Mouse (Mus musculus): Measurements from ENCODE around the gene Nt5c3. TPM values are rescaled to one million over a fixed set of nuclear protein-coding genes. Genes with fewer than 3 reads are reported as not detected.

Nt5c3 gene
- polyA plus RNA-seq, 1 experiment from 2014 or later, result 164 TPM

- Histone ChIP-seq H3K9me3 (ENCODE audit: control insufficient read depth, low read length) (no peaks in the 10 kb centered on the region), H3K4me1 (replicated peaks; ENCODE audit: control insufficient read depth, insufficient read depth, low read length) (peaks cover 6% of the 10 kb centered on the region; the same call in 1 of the 2 replicates), H3K4me3 (ENCODE audit: low read depth, low read length) (no peak overlapping the region), H3K9ac (ENCODE audit: low read depth, low read length) (no peak overlapping the region), H3K4me2 (no peak overlapping the region), H3K36me3 (ENCODE audit: control insufficient read depth, insufficient read depth, low read length) (no peaks in the 10 kb centered on the region), H3K27ac (ENCODE audit: low read depth, low read length) (no peak overlapping the region), H3K27me3 (replicated peaks; ENCODE audit: control insufficient read depth, insufficient read depth, low read length) (no peaks in the 10 kb centered on the region)
- WGBS, result 85% methylated on average over 8 of the region's 8 CpGs
- ATAC-seq (replicated peaks; ENCODE audit: low FRiP score) (peak; percentile 71), DNase-seq (ENCODE audit: low spot score) (no peak)
Observed at GRCm38 (mm10) chr6:56860205-56860848, 63.4 kb downstream of the Nt5c3 start.

- no peak overlapping the region for H3K4me3 ChIP-seq (ENCODE audit: low read depth, low read length)
- no peaks in the 10 kb centered on the region for H3K9me3 ChIP-seq (ENCODE audit: control insufficient read depth, low read length)
- no peak overlapping the region for H3K4me2 ChIP-seq
- DNase-seq (ENCODE audit: low spot score) (no peak), ATAC-seq (replicated peaks; ENCODE audit: low FRiP score) (no peak)
- H3K9ac ChIP-seq (ENCODE audit: low read depth, low read length), result no peak overlapping the region
- H3K27ac ChIP-seq (ENCODE audit: low read depth, low read length), result no peak overlapping the region
- H3K27me3 ChIP-seq (replicated peaks; ENCODE audit: control insufficient read depth, insufficient read depth, low read length), result no peaks in the 10 kb centered on the region
- WGBS, result 88% methylated on average over 5 of the region's 5 CpGs
- peaks cover 3% of the 10 kb centered on the region; the same call in 1 of the 2 replicates for H3K4me1 ChIP-seq (replicated peaks; ENCODE audit: control insufficient read depth, insufficient read depth, low read length)
- H3K36me3 ChIP-seq (ENCODE audit: control insufficient read depth, insufficient read depth, low read length), result peaks cover 2% of the 10 kb centered on the region; the same call in 1 of the 2 replicates
Observed at GRCm38 (mm10) chr6:56856748-56857147, 67.0 kb downstream of the Nt5c3 start.

GRCm38 (mm10) chr6:56854803-56855202 is 68.9 kb downstream of the Nt5c3 start:
- no peak for DNase-seq (ENCODE audit: low spot score)
- no peak for ATAC-seq (replicated peaks; ENCODE audit: low FRiP score)
- Histone ChIP-seq H3K4me3 (ENCODE audit: low read depth, low read length) (no peak overlapping the region), H3K27me3 (replicated peaks; ENCODE audit: control insufficient read depth, insufficient read depth, low read length) (no peaks in the 10 kb centered on the region), H3K4me2 (no peak overlapping the region), H3K9ac (ENCODE audit: low read depth, low read length) (no peak overlapping the region), H3K36me3 (ENCODE audit: control insufficient read depth, insufficient read depth, low read length) (peaks cover 6% of the 10 kb centered on the region), H3K27ac (ENCODE audit: low read depth, low read length) (no peak overlapping the region), H3K9me3 (ENCODE audit: control insufficient read depth, low read length) (no peaks in the 10 kb centered on the region), H3K4me1 (replicated peaks; ENCODE audit: control insufficient read depth, insufficient read depth, low read length) (no peaks in the 10 kb centered on the region; the same call in 1 of the 2 replicates)
- WGBS, result 92% methylated on average over 8 of the region's 8 CpGs

GRCm38 (mm10) chr6:56850315-56850714 is 73.4 kb downstream of the Nt5c3 start:
- Histone ChIP-seq H3K9ac (ENCODE audit: low read depth, low read length) (no peak overlapping the region), H3K27me3 (replicated peaks; ENCODE audit: control insufficient read depth, insufficient read depth, low read length) (no peaks in the 10 kb centered on the region), H3K4me3 (ENCODE audit: low read depth, low read length) (no peak overlapping the region), H3K27ac (ENCODE audit: low read depth, low read length) (no peak overlapping the region), H3K9me3 (ENCODE audit: control insufficient read depth, low read length) (no peaks in the 10 kb centered on the region), H3K4me1 (replicated peaks; ENCODE audit: control insufficient read depth, insufficient read depth, low read length) (no peaks in the 10 kb centered on the region; the same call in 1 of the 2 replicates), H3K36me3 (ENCODE audit: control insufficient read depth, insufficient read depth, low read length) (peaks cover 6% of the 10 kb centered on the region), H3K4me2 (no peak overlapping the region)
- DNase-seq (ENCODE audit: low spot score) (no peak), ATAC-seq (replicated peaks; ENCODE audit: low FRiP score) (0 out of 2 replicates have a peak, but pooled peaks have one; percentile 42)
- 66% methylated on average over 7 of the region's 7 CpGs for whole genome bisulfite sequencing

GRCm38 (mm10) chr6:56848974-56849373 is 74.8 kb downstream of the Nt5c3 start:
- no peak overlapping the region for H3K9ac ChIP-seq (ENCODE audit: low read depth, low read length)
- 89% methylated on average over 3 of the region's 3 CpGs for whole genome bisulfite sequencing
- no peak overlapping the region for H3K27ac ChIP-seq (ENCODE audit: low read depth, low read length)
- no peak overlapping the region for H3K4me3 ChIP-seq (ENCODE audit: low read depth, low read length)
- H3K27me3 ChIP-seq (replicated peaks; ENCODE audit: control insufficient read depth, insufficient read depth, low read length), result no peaks in the 10 kb centered on the region
- no peak overlapping the region for H3K4me2 ChIP-seq
- H3K4me1 ChIP-seq (replicated peaks; ENCODE audit: control insufficient read depth, insufficient read depth, low read length), result peaks cover 11% of the 10 kb centered on the region
- DNase-seq (ENCODE audit: low spot score), result no peak
- H3K9me3 ChIP-seq (ENCODE audit: control insufficient read depth, low read length), result no peaks in the 10 kb centered on the region
- no peak for ATAC-seq (replicated peaks; ENCODE audit: low FRiP score)
- H3K36me3 ChIP-seq (ENCODE audit: control insufficient read depth, insufficient read depth, low read length), result peaks cover 6% of the 10 kb centered on the region

GRCm38 (mm10) chr6:56844365-56844764 is 79.4 kb downstream of the Nt5c3 start:
- Histone ChIP-seq H3K9ac (ENCODE audit: low read depth, low read length) (no peak overlapping the region), H3K4me2 (no peak overlapping the region), H3K27me3 (replicated peaks; ENCODE audit: control insufficient read depth, insufficient read depth, low read length) (no peaks in the 10 kb centered on the region), H3K4me3 (ENCODE audit: low read depth, low read length) (no peak overlapping the region), H3K36me3 (ENCODE audit: control insufficient read depth, insufficient read depth, low read length) (no peaks in the 10 kb centered on the region), H3K9me3 (ENCODE audit: control insufficient read depth, low read length) (no peaks in the 10 kb centered on the region), H3K27ac (ENCODE audit: low read depth, low read length) (no peak overlapping the region), H3K4me1 (replicated peaks; ENCODE audit: control insufficient read depth, insufficient read depth, low read length) (peaks cover 11% of the 10 kb centered on the region)
- 63% methylated on average over 2 of the region's 2 CpGs for WGBS
- no peak for DNase-seq (ENCODE audit: low spot score)
- ATAC-seq (replicated peaks; ENCODE audit: low FRiP score), result peak; percentile 82

- DNase-seq (ENCODE audit: low spot score) (no peak), ATAC-seq (replicated peaks; ENCODE audit: low FRiP score) (no peak)
- peaks cover 11% of the 10 kb centered on the region for H3K4me1 ChIP-seq (replicated peaks; ENCODE audit: control insufficient read depth, insufficient read depth, low read length)
- H3K27ac ChIP-seq (ENCODE audit: low read depth, low read length), result no peak overlapping the region
- H3K9ac ChIP-seq (ENCODE audit: low read depth, low read length), result no peak overlapping the region
- H3K27me3 ChIP-seq (replicated peaks; ENCODE audit: control insufficient read depth, insufficient read depth, low read length), result no peaks in the 10 kb centered on the region
- no peaks in the 10 kb centered on the region for H3K9me3 ChIP-seq (ENCODE audit: control insufficient read depth, low read length)
- H3K4me2 ChIP-seq, result no peak overlapping the region
- no peaks in the 10 kb centered on the region for H3K36me3 ChIP-seq (ENCODE audit: control insufficient read depth, insufficient read depth, low read length)
- H3K4me3 ChIP-seq (ENCODE audit: low read depth, low read length), result no peak overlapping the region
- WGBS, result 87% methylated on average over 3 of the region's 3 CpGs
Observed at GRCm38 (mm10) chr6:56843229-56843628, 80.5 kb downstream of the Nt5c3 start.

- DNase-seq (ENCODE audit: low spot score) (no peak), ATAC-seq (replicated peaks; ENCODE audit: low FRiP score) (no peak)
- H3K27me3 ChIP-seq (replicated peaks; ENCODE audit: control insufficient read depth, insufficient read depth, low read length), result no peaks in the 10 kb centered on the region
- no peak overlapping the region for H3K4me3 ChIP-seq (ENCODE audit: low read depth, low read length)
- H3K4me2 ChIP-seq, result no peak overlapping the region
- no peak overlapping the region for H3K27ac ChIP-seq (ENCODE audit: low read depth, low read length)
- H3K4me1 ChIP-seq (replicated peaks; ENCODE audit: control insufficient read depth, insufficient read depth, low read length), result peaks cover 4% of the 10 kb centered on the region
- H3K36me3 ChIP-seq (ENCODE audit: control insufficient read depth, insufficient read depth, low read length), result peaks cover 9% of the 10 kb centered on the region; the same call in 1 of the 2 replicates
- H3K9me3 ChIP-seq (ENCODE audit: control insufficient read depth, low read length), result no peaks in the 10 kb centered on the region
- 84% methylated on average over 3 of the region's 3 CpGs for WGBS
- H3K9ac ChIP-seq (ENCODE audit: low read depth, low read length), result no peak overlapping the region
Observed at GRCm38 (mm10) chr6:56837621-56838020, 86.1 kb downstream of the Nt5c3 start.

- no peaks in the 10 kb centered on the region for H3K9me3 ChIP-seq (ENCODE audit: control insufficient read depth, low read length)
- H3K9ac ChIP-seq (ENCODE audit: low read depth, low read length), result no peak overlapping the region
- no peak for ATAC-seq (replicated peaks; ENCODE audit: low FRiP score)
- H3K4me1 ChIP-seq (replicated peaks; ENCODE audit: control insufficient read depth, insufficient read depth, low read length), result peaks cover 4% of the 10 kb centered on the region
- no peak overlapping the region for H3K4me2 ChIP-seq
- DNase-seq (ENCODE audit: low spot score), result no peak
- H3K27ac ChIP-seq (ENCODE audit: low read depth, low read length), result no peak overlapping the region
- 92% methylated on average over 12 of the region's 12 CpGs for WGBS
- no peaks in the 10 kb centered on the region for H3K27me3 ChIP-seq (replicated peaks; ENCODE audit: control insufficient read depth, insufficient read depth, low read length)
- H3K36me3 ChIP-seq (ENCODE audit: control insufficient read depth, insufficient read depth, low read length), result peaks cover 9% of the 10 kb centered on the region; the same call in 1 of the 2 replicates
- H3K4me3 ChIP-seq (ENCODE audit: low read depth, low read length), result no peak overlapping the region
Observed at GRCm38 (mm10) chr6:56837166-56837565, 86.6 kb downstream of the Nt5c3 start.

Data from liver, embryonic 11.5 days (tissue).